In genomic region chr3:152733011-152733410, GRCm38 (mm10) we compare ENCODE assay signal across 22 mouse cellular contexts.
"Had no signal": no experiment of that assay in that cellular context is flagged by ENCODE, and none has a peak within 500 bp of the region (broad histone marks: within the 10 kb centered on the region; RNA-seq: fewer than 3 reads in every experiment).

No protein-coding gene starts in this region.

- H3K27ac ChIP-seq: limb, embryonic 12.5 days; limb, embryonic 15.5 days; liver, embryonic 14.5 days; lung, embryonic 15.5 days; neural tube, embryonic 13.5 days; stomach, postnatal 0 days had no signal

- H3K4me1 ChIP-seq: limb, embryonic 12.5 days; limb, embryonic 15.5 days; lung, embryonic 15.5 days had no signal

- ATAC-seq: liver, postnatal 0 days; midbrain, embryonic 16.5 days had no signal

- H3K9ac ChIP-seq: limb, embryonic 12.5 days; limb, embryonic 15.5 days; liver, embryonic 14.5 days; liver, postnatal 0 days; lung, embryonic 15.5 days; neural tube, embryonic 13.5 days had no signal

- H3K4me3 ChIP-seq: limb, embryonic 12.5 days; limb, embryonic 15.5 days; lung, embryonic 15.5 days; myocyte; neural tube, embryonic 13.5 days had no signal

- H3K27me3 ChIP-seq: limb, embryonic 12.5 days; limb, embryonic 15.5 days; lung, embryonic 15.5 days; neural tube, embryonic 13.5 days had no signal

- DNase-seq: kidney, adult 9 months; kidney, postnatal 14 days; kidney, postnatal 4 days; left cerebral cortex, postnatal 4 days; liver, postnatal 0 days; lung, postnatal 10 days; lung, postnatal 4 days; right cerebral cortex, adult 18-20 months; right cerebral cortex, postnatal 14 days; right cerebral cortex, postnatal 4 days; thymus, adult 2 months; thymus, postnatal 14 days; thymus, postnatal 4 days had no signal

- H3K4me2 ChIP-seq: limb, embryonic 12.5 days; limb, embryonic 15.5 days; liver, embryonic 11.5 days; lung, embryonic 15.5 days; neural tube, embryonic 13.5 days had no signal

- H3K36me3 ChIP-seq: limb, embryonic 12.5 days; limb, embryonic 15.5 days; lung, embryonic 15.5 days; neural tube, embryonic 13.5 days had no signal

- H3K9me3 ChIP-seq: limb, embryonic 12.5 days; limb, embryonic 15.5 days; lung, embryonic 15.5 days; neural tube, embryonic 13.5 days had no signal
